Mouse (Mus musculus) intestine, embryonic 15.5 days (tissue): ENCODE measurements at regions not wholly inside any gene's neighbourhood (a gene's known extent, or its start where the extent isn't known, plus 50 kb on each side); places are given as distances from the start of the nearest gene placed in this dataset.

ENCODE experiments used
- ATAC-seq: fragments of 200-750 bp; cut with Nextera tagmentation; 2 replicates; pipeline ENCODE4 v1.8.0; 2017; ENCODE audit warnings: moderate TSS enrichment, moderate library complexity
- H3K27ac ChIP-seq: fragments of 300-500 bp; sonication (generic); 2 replicates; pipeline ENCODE4 v1.5.1; 2015; ENCODE audit warnings: mild to moderate bottlenecking, inconsistent platforms
- H3K27me3 ChIP-seq: fragments of 300-500 bp; sonication (generic); replicated peaks from 2 replicates; pipeline ENCODE4 v1.6.1; 2015; ENCODE audit warnings: inconsistent platforms
- H3K36me3 ChIP-seq: fragments of 300-500 bp; sonication (generic); 2 replicates; pipeline ENCODE4 v1.6.1; 2015; ENCODE audit warnings: inconsistent platforms
- H3K4me1 ChIP-seq: fragments of 300-500 bp; sonication (generic); replicated peaks from 2 replicates; pipeline ENCODE4 v1.6.1; 2015; ENCODE audit warnings: inconsistent platforms
- H3K4me2 ChIP-seq: fragments of 300-500 bp; sonication (generic); replicated peaks from 2 replicates; pipeline ENCODE4 v1.6.1; 2015; ENCODE audit warnings: mild to moderate bottlenecking, inconsistent platforms
- H3K4me3 ChIP-seq: fragments of 300-500 bp; sonication (generic); replicated peaks from 2 replicates; pipeline ENCODE4 v1.5.1; 2015; ENCODE audit warnings: inconsistent platforms
- H3K9ac ChIP-seq: fragments of 300-500 bp; sonication (generic); 2 replicates; pipeline ENCODE4 v1.6.1; 2015; ENCODE audit warnings: inconsistent platforms
- H3K9me3 ChIP-seq: fragments of 300-500 bp; sonication (generic); 2 replicates; pipeline ENCODE4 v1.6.1; 2016; ENCODE audit warnings: inconsistent platforms
- WGBS: fragments of 180-500 bp; shearing (Covaris S2); methylation state at CpG from one replicate; pipeline ENCODE4 v1.1.7; 2015; 5-methylcytosine and 5-hydroxymethylcytosine counted together

DNA sequence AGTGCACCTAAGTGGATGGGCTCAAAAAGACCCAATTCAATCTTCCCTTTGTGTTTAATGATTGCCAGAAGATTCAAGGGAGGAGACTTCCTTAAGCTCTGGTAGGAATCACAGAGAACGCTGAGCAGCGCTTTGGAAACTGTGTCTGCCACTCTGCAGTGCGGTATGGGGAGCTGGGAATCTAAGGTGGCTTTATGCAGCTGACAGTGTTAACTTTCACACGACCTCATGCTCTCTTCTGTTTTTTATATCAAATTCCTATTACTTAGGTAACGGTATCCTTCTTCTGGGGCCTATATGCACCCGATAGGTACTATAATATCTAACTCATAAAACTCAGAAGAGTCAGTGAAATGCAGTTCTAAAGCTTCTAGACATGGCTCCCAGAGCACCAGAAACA lies 163.5 kb upstream of the Rnaseh2b start:
- WGBS: 84% methylated on average over 6 of the region's 6 CpGs
- Histone ChIP-seq H3K9ac (no peak overlapping the region), H3K9me3 (no peaks in the 10 kb centered on the region), H3K36me3 (no peaks in the 10 kb centered on the region), H3K4me1 (no peaks in the 10 kb centered on the region), H3K4me2 (no peak overlapping the region), H3K27me3 (no peaks in the 10 kb centered on the region), H3K4me3 (no peak overlapping the region), H3K27ac (no peak overlapping the region)
- no peak for ATAC-seq

GRCm38 (mm10) chr14:62132353-62132816 lies 160.0 kb upstream of the Rnaseh2b start:
- Histone ChIP-seq H3K9ac (no peak overlapping the region), H3K9me3 (no peaks in the 10 kb centered on the region), H3K27ac (no peak overlapping the region), H3K4me3 (no peak overlapping the region), H3K36me3 (no peaks in the 10 kb centered on the region), H3K27me3 (no peaks in the 10 kb centered on the region), H3K4me2 (no peak overlapping the region), H3K4me1 (no peaks in the 10 kb centered on the region)
- ATAC-seq: no peak
- WGBS: 33% methylated on average over 8 of the region's 8 CpGs

DNA sequence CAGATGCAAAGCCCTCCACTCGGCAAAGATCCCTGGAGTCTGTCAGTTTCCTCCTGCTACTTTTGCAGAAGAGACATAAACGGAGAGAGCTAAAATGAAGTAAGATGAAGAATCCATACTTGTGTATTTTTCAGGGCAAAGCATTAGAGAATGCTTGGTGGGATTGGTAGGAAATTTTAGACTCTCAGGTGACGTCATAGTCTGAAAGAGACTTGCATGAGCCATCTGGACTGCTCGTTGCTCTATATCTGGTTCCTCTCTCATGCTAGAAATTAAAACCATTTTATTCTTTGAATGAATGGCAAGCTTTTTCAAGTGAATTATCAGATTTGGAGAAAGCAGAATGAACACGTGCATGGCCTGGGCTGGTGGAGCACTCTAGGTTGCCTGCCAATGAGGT lies 154.4 kb upstream of the Rnaseh2b start:
- Histone ChIP-seq H3K9me3 (no peaks in the 10 kb centered on the region), H3K27me3 (no peaks in the 10 kb centered on the region), H3K4me1 (no peaks in the 10 kb centered on the region), H3K4me3 (no peak overlapping the region), H3K27ac (no peak overlapping the region), H3K36me3 (no peaks in the 10 kb centered on the region), H3K4me2 (no peak overlapping the region), H3K9ac (no peak overlapping the region)
- ATAC-seq: no peak
- WGBS: 64% methylated on average over 5 of the region's 5 CpGs

- Histone ChIP-seq H3K27me3 (no peaks in the 10 kb centered on the region), H3K27ac (no peak overlapping the region), H3K9ac (no peak overlapping the region), H3K4me2 (peak overlapping the region; percentile 40), H3K4me1 (no peaks in the 10 kb centered on the region), H3K4me3 (no peak overlapping the region), H3K36me3 (no peaks in the 10 kb centered on the region), H3K9me3 (no peaks in the 10 kb centered on the region)
- 41% methylated on average over 17 of the region's 17 CpGs for WGBS
- ATAC-seq: no peak
Measured at GRCm38 (mm10) chr14:62144385-62145030, 147.9 kb upstream of the Rnaseh2b start.

- no peaks in the 10 kb centered on the region for H3K4me1 ChIP-seq
- no peak overlapping the region for H3K4me3 ChIP-seq
- H3K4me2 ChIP-seq: no peak overlapping the region
- WGBS: 51% methylated on average over 7 of the region's 7 CpGs
- peak; percentile 96 for ATAC-seq
- no peak overlapping the region for H3K9ac ChIP-seq
- no peaks in the 10 kb centered on the region for H3K9me3 ChIP-seq
- H3K27ac ChIP-seq: no peak overlapping the region
- H3K27me3 ChIP-seq: no peaks in the 10 kb centered on the region
- no peaks in the 10 kb centered on the region for H3K36me3 ChIP-seq
Measured at GRCm38 (mm10) chr14:62157038-62157716, 135.2 kb upstream of the Rnaseh2b start.

DNA sequence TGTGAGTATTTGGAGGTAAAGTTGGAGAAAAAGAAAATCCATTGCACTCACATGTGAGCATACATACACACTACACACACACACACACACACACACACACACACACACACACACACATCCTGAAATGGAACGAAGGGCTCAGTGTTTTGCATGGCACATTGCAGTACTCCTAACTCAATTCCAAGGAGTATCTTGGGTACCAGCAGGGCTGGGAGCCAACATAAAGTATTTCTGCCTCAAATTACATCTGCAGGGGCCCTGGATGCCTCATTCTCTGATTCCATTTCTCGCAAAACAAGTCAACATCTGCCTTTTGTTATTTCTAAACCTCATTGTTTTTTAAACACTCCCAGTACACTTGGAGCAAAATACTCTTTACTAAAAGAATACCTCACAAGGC lies 132.7 kb upstream of the Rnaseh2b start:
- no peaks in the 10 kb centered on the region for H3K36me3 ChIP-seq
- H3K27me3 ChIP-seq: no peaks in the 10 kb centered on the region
- no peaks in the 10 kb centered on the region for H3K9me3 ChIP-seq
- no peak overlapping the region for H3K4me3 ChIP-seq
- no peak overlapping the region for H3K9ac ChIP-seq
- no peak overlapping the region for H3K4me2 ChIP-seq
- ATAC-seq: no peak
- no peak overlapping the region for H3K27ac ChIP-seq
- no peaks in the 10 kb centered on the region for H3K4me1 ChIP-seq
- 65% methylated on average over 2 of the region's 2 CpGs for WGBS

- Histone ChIP-seq H3K9me3 (no peaks in the 10 kb centered on the region), H3K4me1 (no peaks in the 10 kb centered on the region), H3K27me3 (no peaks in the 10 kb centered on the region), H3K36me3 (no peaks in the 10 kb centered on the region), H3K27ac (no peak overlapping the region), H3K4me2 (no peak overlapping the region), H3K4me3 (no peak overlapping the region), H3K9ac (no peak overlapping the region)
- 58% methylated on average over 12 of the region's 12 CpGs for WGBS
- ATAC-seq: no peak
Measured at GRCm38 (mm10) chr14:62163120-62163796, 129.1 kb upstream of the Rnaseh2b start.

DNA sequence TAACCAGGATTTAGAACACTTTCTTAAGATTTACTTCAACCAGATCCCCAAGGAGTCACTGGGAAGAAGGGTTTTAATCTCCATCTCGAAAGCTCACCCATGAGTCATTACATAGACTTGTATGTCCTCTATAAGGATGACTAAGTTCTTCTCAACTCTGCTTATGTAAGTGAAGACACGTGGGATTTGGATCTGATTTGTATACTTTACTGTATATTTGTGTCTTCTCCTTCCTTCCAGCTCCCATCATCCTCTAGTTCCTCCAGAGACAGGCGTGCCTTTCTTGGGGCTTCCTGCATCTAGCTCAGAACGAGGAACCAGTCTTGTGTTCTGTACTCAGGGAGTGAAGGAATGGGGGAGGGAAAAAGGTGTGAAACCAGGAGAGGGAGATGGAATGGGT lies 127.5 kb upstream of the Rnaseh2b start:
- ATAC-seq: no peak
- Histone ChIP-seq H3K27me3 (no peaks in the 10 kb centered on the region), H3K4me3 (no peak overlapping the region), H3K9ac (no peak overlapping the region), H3K27ac (no peak overlapping the region), H3K4me1 (no peaks in the 10 kb centered on the region), H3K4me2 (no peak overlapping the region), H3K9me3 (no peaks in the 10 kb centered on the region), H3K36me3 (no peaks in the 10 kb centered on the region)
- WGBS: 67% methylated on average over 4 of the region's 4 CpGs

DNA sequence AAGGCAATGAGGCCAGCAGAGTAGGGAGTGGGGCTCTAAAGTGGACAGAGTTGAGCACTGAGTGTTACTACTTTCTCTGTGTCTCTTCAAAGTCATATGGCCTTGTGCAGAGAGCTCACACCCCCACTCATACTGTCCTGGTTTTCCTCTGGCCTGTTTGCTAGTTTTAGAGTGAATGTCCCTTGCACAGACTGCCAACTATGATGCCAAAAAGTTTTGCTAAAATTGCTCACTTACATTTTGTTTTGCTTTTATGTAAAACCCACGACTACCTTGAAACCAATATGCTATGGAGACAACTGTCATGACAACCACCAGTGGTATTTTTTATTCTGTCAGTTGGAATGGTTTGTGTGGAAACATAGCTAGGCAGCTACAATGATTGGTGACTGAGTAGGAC lies 126.4 kb upstream of the Rnaseh2b start:
- no peak for ATAC-seq
- Histone ChIP-seq H3K4me1 (no peaks in the 10 kb centered on the region), H3K27me3 (no peaks in the 10 kb centered on the region), H3K9ac (no peak overlapping the region), H3K9me3 (no peaks in the 10 kb centered on the region), H3K4me2 (no peak overlapping the region), H3K4me3 (no peak overlapping the region), H3K36me3 (no peaks in the 10 kb centered on the region), H3K27ac (no peak overlapping the region)
- 78% methylated on average over 1 of the region's 1 CpGs for WGBS

GRCm38 (mm10) chr14:62166596-62166995 lies 125.8 kb upstream of the Rnaseh2b start:
- Histone ChIP-seq H3K9ac (no peak overlapping the region), H3K36me3 (no peaks in the 10 kb centered on the region), H3K4me1 (no peaks in the 10 kb centered on the region), H3K4me2 (no peak overlapping the region), H3K4me3 (no peak overlapping the region), H3K9me3 (no peaks in the 10 kb centered on the region), H3K27ac (no peak overlapping the region), H3K27me3 (no peaks in the 10 kb centered on the region)
- ATAC-seq: no peak
- WGBS: 51% methylated on average over 5 of the region's 5 CpGs

- Histone ChIP-seq H3K4me1 (no peaks in the 10 kb centered on the region), H3K27me3 (no peaks in the 10 kb centered on the region), H3K27ac (no peak overlapping the region), H3K4me3 (no peak overlapping the region), H3K9ac (no peak overlapping the region), H3K4me2 (no peak overlapping the region), H3K9me3 (no peaks in the 10 kb centered on the region), H3K36me3 (no peaks in the 10 kb centered on the region)
- 80% methylated on average over 6 of the region's 6 CpGs for WGBS
- no peak for ATAC-seq
Measured at GRCm38 (mm10) chr14:62167090-62167489, 125.3 kb upstream of the Rnaseh2b start.

GRCm38 (mm10) chr14:62168711-62169110 lies 123.7 kb upstream of the Rnaseh2b start:
- Histone ChIP-seq H3K27me3 (no peaks in the 10 kb centered on the region), H3K4me2 (no peak overlapping the region), H3K4me3 (no peak overlapping the region), H3K9ac (no peak overlapping the region), H3K27ac (no peak overlapping the region), H3K4me1 (0 out of 2 replicates have a peak, but pooled peaks cover 2% of the 10 kb centered on the region), H3K36me3 (no peaks in the 10 kb centered on the region), H3K9me3 (no peaks in the 10 kb centered on the region)
- 51% methylated on average over 6 of the region's 6 CpGs for WGBS
- no peak for ATAC-seq
